Mouse (Mus musculus) hematopoietic stem cell, adult 5-6 weeks (primary cell): ENCODE measurements around the gene Cyld. TPM values are rescaled to one million over a fixed set of nuclear protein-coding genes. Genes with fewer than 3 reads are reported as not detected.
"Not testable (repeated sequence)": the region's sequence is repeated elsewhere in the genome, so short reads cannot be mapped to it uniquely, and the experiment has no call there.

Experiments
- ATAC-seq, 2 experiments: fragments of 125-278 bp in 1 of 2; replicated peaks in 1 of 2; 2 replicates each; pipeline ENCODE4 v1.8.0; 2016 to 2017; ENCODE audit warnings: inconsistent platforms in 2 of 2, mild to moderate bottlenecking in 2 of 2, moderate number of reproducible peaks in 2 of 2, low read depth in 1 of 2, moderate TSS enrichment in 1 of 2; ENCODE audit not compliant: low FRiP score in 2 of 2, poor library complexity in 2 of 2, severe bottlenecking in 2 of 2, insufficient read depth in 1 of 2, low TSS enrichment in 1 of 2
- total RNA-seq: library from RNA; stranded (forward); fragments of 172-1452, 232-1000 nt; gene quantifications from 2 replicates; pipeline ENCODE4 v1.2.3, GENCODE M21; 2017

Gene Cyld
- total RNA-seq, 1 experiment from 2014 or later = 59.1 TPM

GRCm38 (mm10) chr8:88761980-88762379 is 65.2 kb downstream of the Cyld start:
- ATAC-seq = no peak

GRCm38 (mm10) chr8:88771241-88771640 is 74.4 kb downstream of the Cyld start:
- peak in 1 of 2 experiments; percentile 48; a peak in 1 of 4 replicates for ATAC-seq

GRCm38 (mm10) chr8:88774593-88775297 is 77.9 kb downstream of the Cyld start:
- no peak for ATAC-seq

- no peak for ATAC-seq
These were observed 78.4 kb downstream of the Cyld start for GRCm38 (mm10) chr8:88775298-88775646.

GRCm38 (mm10) chr8:88780142-88780541 is 83.3 kb downstream of the Cyld start:
- no peak for ATAC-seq

- ATAC-seq = no peak
These were observed 84.5 kb downstream of the Cyld start for GRCm38 (mm10) chr8:88781283-88781682.

- peak; percentile 17; a peak in 1 of 4 replicates for ATAC-seq
These were observed 86.9 kb downstream of the Cyld start for GRCm38 (mm10) chr8:88783722-88784121.

GRCm38 (mm10) chr8:88788335-88788734 is 91.5 kb downstream of the Cyld start:
- not testable (repeated sequence) for ATAC-seq

GRCm38 (mm10) chr8:88792691-88793323 is 96.0 kb downstream of the Cyld start:
- ATAC-seq = no peak

- no peak for ATAC-seq
These were observed 96.5 kb downstream of the Cyld start for GRCm38 (mm10) chr8:88793324-88793722.

GRCm38 (mm10) chr8:88793746-88794614 is 97.2 kb downstream of the Cyld start:
- ATAC-seq = no peak

GRCm38 (mm10) chr8:88794615-88794907 is 97.7 kb downstream of the Cyld start:
- no peak for ATAC-seq

GRCm38 (mm10) chr8:88795896-88796295 is 99.1 kb downstream of the Cyld start:
- ATAC-seq = no peak

GRCm38 (mm10) chr8:88796651-88797050 is 99.8 kb downstream of the Cyld start:
- no peak for ATAC-seq

Other genes starting within 250 kb of the Cyld start
- 1.1 TPM in 1 of 2 replicates, not detected in the other for gene Nkd1, start 175.7 kb upstream of the Cyld start, total RNA-seq
- 12.2 and 13.9 TPM in 2 replicates for gene Snx20, start 60.9 kb upstream of the Cyld start, total RNA-seq
- gene Nod2, start 49.7 kb upstream of the Cyld start, total RNA-seq = 0.94 and 1.1 TPM in 2 replicates